Mouse (Mus musculus): ENCODE results near the gene Ampd3. TPM values are rescaled to one million over a fixed set of nuclear protein-coding genes. Genes with fewer than 3 reads are reported as not detected.

The Ampd3 gene
- polyA plus RNA-seq, 1 experiment from 2014 or later: 1.8 TPM

DNA sequence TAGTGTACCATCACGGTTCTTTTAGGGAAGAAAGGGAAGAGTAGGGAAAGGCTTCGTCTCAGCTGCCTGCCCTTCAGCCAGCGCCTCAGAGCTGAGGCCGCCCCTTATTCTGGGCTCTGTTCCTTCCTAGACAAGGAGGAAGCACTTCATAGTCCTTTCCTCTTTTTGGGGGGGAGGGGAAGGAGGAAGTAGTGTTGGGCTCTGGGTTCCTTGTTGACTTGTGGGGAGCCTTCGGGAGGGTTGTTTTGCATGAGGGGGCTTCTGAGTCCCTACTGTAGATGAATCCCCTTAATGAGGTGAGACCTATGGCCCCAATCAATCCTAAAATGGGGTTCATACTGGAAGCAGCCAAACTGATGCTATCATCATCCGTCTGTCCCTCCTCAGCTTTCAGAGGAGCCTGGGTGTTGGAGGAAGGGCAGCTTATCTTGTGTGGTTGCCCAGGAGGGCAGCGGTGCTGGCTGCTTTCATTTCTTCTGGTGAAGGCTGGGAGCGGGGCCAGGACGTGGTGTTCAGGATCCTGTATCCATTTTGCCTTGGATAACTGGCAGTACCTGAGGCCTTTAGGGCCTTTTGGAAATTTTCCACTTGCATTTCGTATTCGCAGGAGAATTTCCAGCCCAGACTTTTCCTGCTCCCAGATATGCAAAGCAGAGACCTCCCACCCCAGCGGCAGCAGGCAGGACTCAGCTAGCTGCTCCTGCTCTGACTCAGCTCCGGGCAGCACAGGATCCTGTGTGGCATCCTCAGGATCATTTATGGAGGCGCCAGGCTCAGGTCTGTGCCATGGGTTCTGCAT lies 5.4 kb downstream of the Ampd3 start:
- H3K36me3 ChIP-seq (ENCODE audit: control insufficient read depth, insufficient read depth, low read length): no peaks in the 10 kb centered on the region
- H3K4me3 ChIP-seq (ENCODE audit: low read depth, low read length): no peak overlapping the region
- H3K4me1 ChIP-seq (ENCODE audit: control insufficient read depth, insufficient read depth, low read length): 0 out of 2 replicates have a peak, but pooled peaks cover 4% of the 10 kb centered on the region
- H3K27me3 ChIP-seq (ENCODE audit: control insufficient read depth, insufficient read depth, low read length): peaks cover 8% of the 10 kb centered on the region
- WGBS: 39% methylated on average over 14 of the region's 14 CpGs
- no peak for DNase-seq (ENCODE audit: low spot score)
- ATAC-seq (ENCODE audit: insufficient number of reproducible peaks, low FRiP score, low TSS enrichment, low read depth): no peak
- peak overlapping the region; percentile 22; the same call in 1 of the 2 replicates for H3K4me2 ChIP-seq (ENCODE audit: low read depth, severe bottlenecking)
- 0 out of 2 replicates have a peak overlapping the region, but pooled peaks have one; percentile 8 for H3K9ac ChIP-seq (ENCODE audit: low read length)
- H3K9me3 ChIP-seq (ENCODE audit: control insufficient read depth, low read length): no peaks in the 10 kb centered on the region
- no peak overlapping the region for H3K27ac ChIP-seq (replicated peaks; ENCODE audit: low read depth, low read length)

DNA sequence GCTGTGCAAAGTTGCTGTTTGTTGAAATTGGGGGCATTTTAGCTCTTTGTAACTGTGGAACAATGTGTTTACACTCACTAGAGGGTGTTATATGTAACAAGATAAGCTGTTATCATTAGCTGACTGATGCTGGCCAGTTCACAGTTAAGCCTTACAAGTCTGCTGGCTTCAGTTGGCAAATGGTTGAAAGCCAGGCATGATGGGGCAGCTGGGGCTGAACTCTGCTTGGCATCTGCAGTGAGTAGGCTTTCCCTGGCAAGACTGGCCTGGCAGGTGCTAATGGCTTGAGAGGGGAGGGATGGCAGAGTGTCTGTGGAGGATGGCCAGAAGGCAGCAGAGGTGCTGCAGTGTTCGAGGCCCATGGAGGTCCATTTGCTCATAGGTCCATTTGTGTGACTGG lies 6.1 kb downstream of the Ampd3 start:
- ATAC-seq (ENCODE audit: insufficient number of reproducible peaks, low FRiP score, low TSS enrichment, low read depth) (no peak), DNase-seq (ENCODE audit: low spot score) (no peak)
- 47% methylated on average over 1 of the region's 1 CpGs for WGBS
- H3K4me1 ChIP-seq (ENCODE audit: control insufficient read depth, insufficient read depth, low read length): no peaks in the 10 kb centered on the region
- H3K4me3 ChIP-seq (ENCODE audit: low read depth, low read length): no peak overlapping the region
- H3K27ac ChIP-seq (replicated peaks; ENCODE audit: low read depth, low read length): no peak overlapping the region
- H3K4me2 ChIP-seq (ENCODE audit: low read depth, severe bottlenecking): no peak overlapping the region
- H3K9ac ChIP-seq (ENCODE audit: low read length): 0 out of 2 replicates have a peak overlapping the region, but pooled peaks have one; percentile 8
- H3K9me3 ChIP-seq (ENCODE audit: control insufficient read depth, low read length): no peaks in the 10 kb centered on the region
- no peaks in the 10 kb centered on the region for H3K36me3 ChIP-seq (ENCODE audit: control insufficient read depth, insufficient read depth, low read length)
- peaks cover 3% of the 10 kb centered on the region; the same call in 1 of the 2 replicates for H3K27me3 ChIP-seq (ENCODE audit: control insufficient read depth, insufficient read depth, low read length)

DNA sequence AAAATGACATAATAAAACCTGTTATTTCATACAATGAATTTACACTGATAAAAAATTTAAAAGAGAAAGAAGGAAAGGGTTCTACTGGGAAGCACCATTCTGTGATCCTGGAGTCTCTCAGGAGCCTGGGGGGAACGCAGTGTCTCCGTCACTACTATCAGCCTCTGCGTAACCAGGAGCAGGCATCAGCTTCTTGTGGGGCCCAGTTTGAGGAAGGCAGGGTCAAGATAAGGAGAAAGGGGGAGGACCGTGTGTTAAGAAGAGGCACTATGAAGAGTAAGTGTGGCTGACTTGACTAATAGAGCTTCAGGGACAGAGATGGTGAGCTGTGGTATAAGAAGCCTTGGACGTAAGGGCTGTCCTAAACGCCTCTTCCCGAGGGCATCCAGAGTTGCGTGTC lies 6.7 kb downstream of the Ampd3 start:
- no peak overlapping the region for H3K9ac ChIP-seq (ENCODE audit: low read length)
- no peaks in the 10 kb centered on the region for H3K4me1 ChIP-seq (ENCODE audit: control insufficient read depth, insufficient read depth, low read length)
- no peak overlapping the region for H3K4me2 ChIP-seq (ENCODE audit: low read depth, severe bottlenecking)
- H3K27me3 ChIP-seq (ENCODE audit: control insufficient read depth, insufficient read depth, low read length): no peaks in the 10 kb centered on the region
- no peak for DNase-seq (ENCODE audit: low spot score)
- no peak overlapping the region for H3K4me3 ChIP-seq (ENCODE audit: low read depth, low read length)
- ATAC-seq (ENCODE audit: insufficient number of reproducible peaks, low FRiP score, low TSS enrichment, low read depth): no peak
- no peaks in the 10 kb centered on the region for H3K9me3 ChIP-seq (ENCODE audit: control insufficient read depth, low read length)
- H3K36me3 ChIP-seq (ENCODE audit: control insufficient read depth, insufficient read depth, low read length): no peaks in the 10 kb centered on the region
- 81% methylated on average over 8 of the region's 8 CpGs for WGBS
- no peak overlapping the region for H3K27ac ChIP-seq (replicated peaks; ENCODE audit: low read depth, low read length)

DNA sequence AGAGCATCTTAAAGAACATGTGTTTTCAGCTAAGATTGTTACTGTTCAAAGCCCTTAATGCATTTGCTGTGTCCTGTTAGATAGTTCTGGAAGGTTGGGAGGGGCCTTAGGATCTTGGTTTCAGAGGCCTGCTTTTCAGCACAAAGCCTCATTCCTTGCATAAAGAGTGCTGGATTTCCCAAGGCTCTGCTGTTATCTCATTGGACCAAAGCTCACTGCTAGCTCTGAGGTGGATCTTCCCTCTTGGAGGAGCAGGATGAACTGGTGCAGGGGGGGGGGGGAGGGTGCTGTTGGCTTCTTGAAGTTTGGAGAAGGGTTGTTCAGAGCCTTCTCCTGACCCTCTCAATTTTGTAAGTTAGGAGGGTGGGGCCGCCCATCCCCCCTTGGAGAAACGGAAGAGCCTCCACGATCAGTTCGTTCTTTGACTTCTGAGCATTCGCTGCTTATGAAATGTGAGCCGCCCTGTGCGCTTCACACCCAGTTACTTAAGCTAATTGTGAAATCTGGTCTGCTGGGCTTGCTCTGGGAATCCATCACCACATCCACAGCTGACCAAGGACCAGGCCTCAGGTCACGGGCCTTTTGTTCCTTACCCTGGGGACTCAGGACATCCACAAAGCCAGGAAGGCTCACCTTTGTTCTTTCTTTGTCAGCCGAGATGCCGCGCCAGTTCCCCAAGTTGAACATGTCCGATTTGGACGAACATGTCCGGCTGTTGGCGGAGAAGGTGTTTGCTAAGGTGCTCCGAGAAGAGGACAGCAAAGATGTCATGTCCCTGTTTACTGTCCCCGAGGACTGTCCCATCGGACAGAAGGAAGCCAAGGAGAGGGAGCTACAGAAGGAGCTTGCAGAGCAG lies 9.4 kb downstream of the Ampd3 start:
- H3K9ac ChIP-seq (ENCODE audit: low read length): no peak overlapping the region
- H3K9me3 ChIP-seq (ENCODE audit: control insufficient read depth, low read length): no peaks in the 10 kb centered on the region
- no peaks in the 10 kb centered on the region for H3K4me1 ChIP-seq (ENCODE audit: control insufficient read depth, insufficient read depth, low read length)
- ATAC-seq (ENCODE audit: insufficient number of reproducible peaks, low FRiP score, low TSS enrichment, low read depth) (no peak), DNase-seq (ENCODE audit: low spot score) (no peak)
- 87% methylated on average over 18 of the region's 18 CpGs for WGBS
- no peak overlapping the region for H3K27ac ChIP-seq (replicated peaks; ENCODE audit: low read depth, low read length)
- H3K36me3 ChIP-seq (ENCODE audit: control insufficient read depth, insufficient read depth, low read length): no peaks in the 10 kb centered on the region
- no peak overlapping the region for H3K4me2 ChIP-seq (ENCODE audit: low read depth, severe bottlenecking)
- H3K27me3 ChIP-seq (ENCODE audit: control insufficient read depth, insufficient read depth, low read length): no peaks in the 10 kb centered on the region
- no peak overlapping the region for H3K4me3 ChIP-seq (ENCODE audit: low read depth, low read length)

DNA sequence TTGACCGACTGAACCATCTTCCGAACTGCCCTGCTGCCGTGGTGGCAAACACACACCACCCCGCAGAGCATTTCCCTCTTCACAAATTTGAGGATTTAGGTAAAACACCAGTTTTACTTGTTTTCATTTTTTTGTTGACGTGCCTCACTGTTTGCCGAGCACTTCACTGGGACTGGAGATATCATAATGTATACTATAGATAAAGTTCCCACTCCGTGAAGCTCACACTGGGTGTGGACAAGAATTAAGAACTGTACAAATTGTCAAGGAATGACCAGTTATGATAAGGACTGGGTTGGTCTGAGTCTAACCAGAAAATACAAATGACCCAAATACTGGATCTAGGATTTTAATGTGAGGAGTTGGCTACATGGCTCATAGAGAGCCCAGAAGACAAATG lies 10.9 kb downstream of the Ampd3 start:
- H3K36me3 ChIP-seq (ENCODE audit: control insufficient read depth, insufficient read depth, low read length): no peaks in the 10 kb centered on the region
- ATAC-seq (ENCODE audit: insufficient number of reproducible peaks, low FRiP score, low TSS enrichment, low read depth) (no peak), DNase-seq (ENCODE audit: low spot score) (no peak)
- H3K27me3 ChIP-seq (ENCODE audit: control insufficient read depth, insufficient read depth, low read length): no peaks in the 10 kb centered on the region
- no peaks in the 10 kb centered on the region for H3K9me3 ChIP-seq (ENCODE audit: control insufficient read depth, low read length)
- H3K4me2 ChIP-seq (ENCODE audit: low read depth, severe bottlenecking): no peak overlapping the region
- 91% methylated on average over 7 of the region's 7 CpGs for WGBS
- no peak overlapping the region for H3K4me3 ChIP-seq (ENCODE audit: low read depth, low read length)
- no peak overlapping the region for H3K9ac ChIP-seq (ENCODE audit: low read length)
- no peaks in the 10 kb centered on the region for H3K4me1 ChIP-seq (ENCODE audit: control insufficient read depth, insufficient read depth, low read length)
- H3K27ac ChIP-seq (replicated peaks; ENCODE audit: low read depth, low read length): no peak overlapping the region

DNA sequence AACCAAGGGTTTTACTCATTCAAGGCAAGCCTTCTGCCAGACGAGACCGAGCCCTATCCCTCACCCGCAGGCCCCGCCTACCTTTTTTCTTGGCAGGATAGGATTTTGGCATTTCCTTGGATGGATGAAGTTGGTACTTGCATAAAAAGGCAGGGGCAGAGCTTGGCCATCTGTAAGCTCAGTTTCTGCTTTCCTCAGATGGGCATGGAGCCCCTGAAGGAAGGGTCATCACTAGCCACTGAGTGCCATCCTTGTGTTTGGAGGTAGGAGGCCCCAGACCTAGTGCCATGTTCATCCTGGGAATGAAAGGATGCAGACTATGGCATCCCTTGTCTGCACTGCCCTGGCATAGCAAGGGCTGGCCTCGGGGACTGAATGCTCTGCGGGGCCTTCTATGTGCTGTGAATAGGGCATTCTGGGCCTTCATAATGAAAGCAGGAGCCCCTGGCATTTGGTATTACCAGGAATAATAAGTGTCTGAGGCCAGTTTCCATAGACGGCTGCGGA lies 11.7 kb downstream of the Ampd3 start:
- DNase-seq (ENCODE audit: low spot score) (no peak), ATAC-seq (ENCODE audit: insufficient number of reproducible peaks, low FRiP score, low TSS enrichment, low read depth) (no peak)
- H3K9ac ChIP-seq (ENCODE audit: low read length): no peak overlapping the region
- no peaks in the 10 kb centered on the region for H3K9me3 ChIP-seq (ENCODE audit: control insufficient read depth, low read length)
- no peaks in the 10 kb centered on the region for H3K36me3 ChIP-seq (ENCODE audit: control insufficient read depth, insufficient read depth, low read length)
- H3K27me3 ChIP-seq (ENCODE audit: control insufficient read depth, insufficient read depth, low read length): no peaks in the 10 kb centered on the region
- H3K27ac ChIP-seq (replicated peaks; ENCODE audit: low read depth, low read length): no peak overlapping the region
- no peaks in the 10 kb centered on the region for H3K4me1 ChIP-seq (ENCODE audit: control insufficient read depth, insufficient read depth, low read length)
- 91% methylated on average over 8 of the region's 8 CpGs for WGBS
- H3K4me3 ChIP-seq (ENCODE audit: low read depth, low read length): no peak overlapping the region
- H3K4me2 ChIP-seq (ENCODE audit: low read depth, severe bottlenecking): no peak overlapping the region

DNA sequence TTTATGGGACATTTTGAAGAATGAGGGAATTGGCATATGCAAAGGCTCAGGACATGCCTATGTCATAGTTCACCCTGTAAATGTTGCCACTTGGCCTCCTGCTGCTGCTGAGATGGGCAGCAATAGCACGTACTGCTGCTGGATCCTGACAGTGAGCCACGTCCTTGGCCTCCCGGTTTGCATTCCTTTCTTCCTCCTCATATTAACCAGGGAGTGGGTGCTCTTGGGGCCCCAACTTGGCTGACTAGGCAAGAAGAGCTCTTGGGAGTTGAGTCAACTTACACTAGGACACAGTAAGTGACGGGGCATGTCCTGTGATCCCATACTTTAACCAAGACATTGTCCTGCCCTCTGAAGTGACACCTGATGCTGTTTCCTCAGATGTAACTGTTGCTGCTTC lies 12.5 kb downstream of the Ampd3 start:
- Histone ChIP-seq H3K27me3 (ENCODE audit: control insufficient read depth, insufficient read depth, low read length) (no peaks in the 10 kb centered on the region), H3K9me3 (ENCODE audit: control insufficient read depth, low read length) (no peaks in the 10 kb centered on the region), H3K9ac (ENCODE audit: low read length) (no peak overlapping the region), H3K4me1 (ENCODE audit: control insufficient read depth, insufficient read depth, low read length) (peaks cover 5% of the 10 kb centered on the region; the same call in 1 of the 2 replicates), H3K36me3 (ENCODE audit: control insufficient read depth, insufficient read depth, low read length) (no peaks in the 10 kb centered on the region), H3K4me2 (ENCODE audit: low read depth, severe bottlenecking) (no peak overlapping the region), H3K4me3 (ENCODE audit: low read depth, low read length) (no peak overlapping the region), H3K27ac (replicated peaks; ENCODE audit: low read depth, low read length) (no peak overlapping the region)
- ATAC-seq (ENCODE audit: insufficient number of reproducible peaks, low FRiP score, low TSS enrichment, low read depth) (no peak), DNase-seq (ENCODE audit: low spot score) (no peak)
- 86% methylated on average over 4 of the region's 4 CpGs for WGBS

DNA sequence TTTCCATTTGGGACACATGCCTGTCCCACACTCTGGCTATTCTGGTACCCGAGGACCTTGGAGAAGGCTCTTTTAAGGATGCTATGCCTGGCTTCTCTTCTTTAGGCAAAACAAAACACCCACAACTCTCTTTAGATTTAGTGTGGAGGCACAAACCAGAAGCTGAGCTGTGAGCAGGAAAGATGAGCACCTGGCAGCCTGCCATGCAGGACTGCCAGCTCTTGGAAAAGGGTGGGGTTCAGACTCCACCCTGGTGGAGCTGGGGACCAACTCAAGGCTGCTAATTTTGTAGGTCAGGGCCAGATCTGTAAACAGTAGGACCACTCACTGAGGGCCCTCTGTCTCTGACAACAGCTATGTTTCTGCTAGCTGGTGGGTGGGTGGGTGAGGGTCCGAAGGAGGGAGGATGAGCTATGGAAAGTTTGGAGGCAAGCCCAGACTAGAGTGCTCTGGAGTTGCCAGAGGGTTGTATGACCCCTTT lies 13.3 kb downstream of the Ampd3 start:
- ATAC-seq (ENCODE audit: insufficient number of reproducible peaks, low FRiP score, low TSS enrichment, low read depth): no peak
- H3K9ac ChIP-seq (ENCODE audit: low read length): no peak overlapping the region
- H3K9me3 ChIP-seq (ENCODE audit: control insufficient read depth, low read length): no peaks in the 10 kb centered on the region
- 94% methylated on average over 2 of the region's 2 CpGs for WGBS
- no peak overlapping the region for H3K4me3 ChIP-seq (ENCODE audit: low read depth, low read length)
- no peak overlapping the region for H3K4me2 ChIP-seq (ENCODE audit: low read depth, severe bottlenecking)
- no peaks in the 10 kb centered on the region for H3K36me3 ChIP-seq (ENCODE audit: control insufficient read depth, insufficient read depth, low read length)
- no peak for DNase-seq (ENCODE audit: low spot score)
- H3K27ac ChIP-seq (replicated peaks; ENCODE audit: low read depth, low read length): no peak overlapping the region
- no peaks in the 10 kb centered on the region for H3K27me3 ChIP-seq (ENCODE audit: control insufficient read depth, insufficient read depth, low read length)
- peaks cover 5% of the 10 kb centered on the region; the same call in 1 of the 2 replicates for H3K4me1 ChIP-seq (ENCODE audit: control insufficient read depth, insufficient read depth, low read length)

Measured in limb, embryonic 11.5 days (tissue).